Mouse (Mus musculus) E14TG2a.4 (cell line): ENCODE results near the gene Pdgfra.

Experiments
- H3K27me3 ChIP-seq: 2 replicates; pipeline ENCODE4 v1.6.1; 2014; ENCODE audit warnings: low read length, control low read depth; ENCODE audit not compliant: insufficient read depth
- H3K36me3 ChIP-seq: 2 replicates; pipeline ENCODE4 v1.6.1; 2014; ENCODE audit warnings: low read length, control low read depth; ENCODE audit not compliant: insufficient read depth
- H3K4me1 ChIP-seq: replicated peaks from 2 replicates; pipeline ENCODE4 v1.6.1; 2014; ENCODE audit warnings: low read depth, low read length, control low read depth
- H3K4me3 ChIP-seq: replicated peaks from 2 replicates; pipeline ENCODE4 v1.5.1; 2014; ENCODE audit warnings: mild to moderate bottlenecking, low read length
- H3K9me3 ChIP-seq: 2 replicates; pipeline ENCODE4 v1.6.1; 2014; ENCODE audit warnings: low read length, control low read depth
- CTCF ChIP-seq: conservative IDR thresholded peaks from 2 replicates; pipeline ENCODE4 v1.5.1; 2014; ENCODE audit warnings: low read length
- NANOG ChIP-seq: IDR thresholded peaks from 2 replicates; pipeline ENCODE4 v1.6.1; 2014; ENCODE audit warnings: borderline replicate concordance, low read length, mixed read lengths
- POU5F1 ChIP-seq: IDR thresholded peaks from 2 replicates; pipeline ENCODE4 v1.6.1; 2014; ENCODE audit warnings: low read length, borderline replicate concordance

The Pdgfra gene

DNA sequence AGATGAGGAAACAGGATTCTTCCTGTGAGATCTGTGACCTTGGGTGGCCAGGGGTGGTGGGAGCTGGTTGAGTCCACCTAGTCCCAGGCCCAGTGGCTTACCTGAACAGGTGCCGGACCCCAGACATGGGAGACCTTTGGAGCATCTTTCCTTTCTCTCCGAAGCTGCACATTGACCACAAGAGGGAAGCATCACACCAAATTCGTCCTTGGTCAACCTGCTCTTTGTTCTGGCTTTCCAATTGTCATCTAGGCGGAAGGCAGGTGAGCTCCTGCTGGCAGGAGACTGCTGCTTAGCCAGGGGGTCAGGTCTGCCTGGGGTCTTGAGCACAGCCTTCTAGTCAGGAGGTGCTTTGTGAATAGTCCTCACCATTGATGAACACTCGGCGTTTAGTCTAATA lies 62.4 kb downstream of the Pdgfra start:
- 0 out of 2 replicates have a peak, but pooled peaks have one; percentile 13 for TF ChIP-seq CTCF
- TF ChIP-seq POU5F1, result no peak
- H3K9me3 ChIP-seq, result no peaks in the 10 kb centered on the region
- no peaks in the 10 kb centered on the region; the same call in 1 of the 2 replicates for H3K4me1 ChIP-seq

GRCm38 (mm10) chr5:75214929-75215328 lies 62.8 kb downstream of the Pdgfra start:
- peaks cover 3% of the 10 kb centered on the region; the same call in 1 of the 2 replicates for H3K27me3 ChIP-seq
- no peaks in the 10 kb centered on the region for H3K36me3 ChIP-seq
- H3K9me3 ChIP-seq, result no peaks in the 10 kb centered on the region
- TF ChIP-seq POU5F1 (no peak), NANOG (no peak), CTCF (no peak)
- no peak overlapping the region for H3K4me3 ChIP-seq
- H3K4me1 ChIP-seq, result no peaks in the 10 kb centered on the region; the same call in 1 of the 2 replicates

More for the DNA sequence above, 62.4 kb downstream of the Pdgfra start:
- Histone ChIP-seq H3K36me3 (no peaks in the 10 kb centered on the region), H3K27me3 (peaks cover 3% of the 10 kb centered on the region; the same call in 1 of the 2 replicates), H3K4me3 (no peak overlapping the region)

DNA sequence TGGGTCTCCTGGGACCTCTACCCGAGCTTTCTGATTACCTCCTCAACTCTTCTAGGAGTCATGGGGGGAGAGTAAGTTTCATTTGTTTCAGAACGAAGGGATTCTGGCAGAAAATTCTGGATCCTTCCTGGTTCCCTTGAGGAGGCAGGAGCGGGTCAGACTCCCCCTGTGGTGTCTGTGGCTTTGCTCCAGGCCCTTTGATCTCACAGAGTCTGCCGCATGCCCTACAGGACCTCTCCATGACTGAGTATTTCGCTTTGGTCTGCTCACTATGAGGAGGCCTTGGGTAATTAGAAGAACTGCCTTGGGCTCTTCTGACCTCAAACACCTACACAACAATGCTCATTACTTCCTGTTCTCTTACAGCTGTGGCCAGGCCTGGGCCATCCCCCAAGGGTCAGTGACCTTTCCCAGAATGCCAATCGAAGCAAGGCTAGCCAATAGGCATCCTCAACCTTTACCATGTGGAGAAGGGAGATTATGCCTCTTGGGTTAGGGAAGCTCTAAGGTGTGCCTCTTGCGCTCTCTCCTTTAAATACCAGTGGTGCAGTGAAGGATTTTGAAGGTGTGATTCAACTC lies 63.7 kb downstream of the Pdgfra start:
- Histone ChIP-seq H3K4me3 (no peak overlapping the region), H3K4me1 (no peaks in the 10 kb centered on the region), H3K9me3 (no peaks in the 10 kb centered on the region), H3K36me3 (no peaks in the 10 kb centered on the region), H3K27me3 (peaks cover 3% of the 10 kb centered on the region; the same call in 1 of the 2 replicates)
- TF ChIP-seq CTCF (no peak), NANOG (no peak), POU5F1 (no peak)

DNA sequence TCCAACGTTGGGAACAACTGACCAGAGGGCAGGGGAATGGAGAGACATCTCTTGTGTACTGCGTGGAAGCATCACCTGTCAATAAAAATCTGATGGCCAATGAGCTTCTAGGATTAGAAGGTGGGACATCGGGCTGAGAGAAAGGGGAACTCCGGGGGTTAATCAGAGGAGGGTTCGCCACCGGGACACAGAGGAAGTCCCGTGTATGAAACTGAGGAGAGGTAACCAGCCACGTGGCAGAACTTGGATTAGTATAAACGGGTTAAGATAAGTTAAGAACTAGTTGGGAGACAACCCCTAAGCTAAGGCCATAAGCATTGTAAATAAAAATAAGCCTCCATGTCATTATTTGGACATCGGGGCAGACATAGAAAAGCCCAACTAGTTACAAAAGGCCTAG lies 69.5 kb downstream of the Pdgfra start:
- Histone ChIP-seq H3K4me3 (no peak overlapping the region), H3K9me3 (no peaks in the 10 kb centered on the region), H3K27me3 (no peaks in the 10 kb centered on the region), H3K36me3 (no peaks in the 10 kb centered on the region), H3K4me1 (no peaks in the 10 kb centered on the region)
- TF ChIP-seq POU5F1 (no peak), CTCF (no peak), NANOG (no peak)

DNA sequence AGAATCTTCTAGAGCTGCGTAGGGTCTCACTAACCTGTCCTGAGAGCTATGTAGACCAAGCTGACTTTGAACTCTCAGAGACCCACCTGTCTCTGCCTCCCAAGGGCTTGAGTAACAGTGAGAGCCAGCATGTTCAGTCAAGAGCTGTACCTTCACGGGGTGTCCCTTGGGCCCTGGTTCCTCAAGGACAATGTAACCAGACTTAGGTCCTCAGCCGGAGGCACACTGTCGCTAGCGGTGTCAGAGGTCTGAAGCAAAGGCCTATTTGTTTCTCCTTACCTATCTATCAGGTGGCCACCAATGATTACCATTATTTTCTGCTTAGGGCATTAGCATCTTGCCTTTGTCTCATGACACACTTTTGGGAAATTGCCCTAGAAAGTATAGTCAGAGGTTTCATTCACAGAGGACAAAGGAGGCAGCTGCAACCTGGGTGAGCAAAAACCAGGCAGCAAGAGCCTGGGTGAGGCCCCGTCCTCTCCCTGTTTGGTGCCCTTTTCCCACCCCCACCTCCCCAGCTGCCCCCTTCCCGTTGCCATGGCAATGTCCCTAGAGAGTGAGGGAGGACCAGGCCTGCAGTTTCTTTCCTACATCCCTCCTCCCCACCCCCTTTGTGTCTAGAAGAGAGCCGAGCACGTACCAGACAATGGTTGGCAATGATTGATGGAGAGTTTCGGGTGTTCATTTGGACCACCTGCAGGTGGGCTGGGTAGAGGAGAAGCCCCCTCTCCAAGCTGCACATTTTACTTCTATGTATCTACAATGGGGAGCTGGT lies 70.6 kb downstream of the Pdgfra start:
- H3K27me3 ChIP-seq, result no peaks in the 10 kb centered on the region
- H3K36me3 ChIP-seq, result no peaks in the 10 kb centered on the region
- no peaks in the 10 kb centered on the region; the same call in 1 of the 2 replicates for H3K9me3 ChIP-seq
- H3K4me1 ChIP-seq, result no peaks in the 10 kb centered on the region
- no peak for TF ChIP-seq NANOG
- TF ChIP-seq POU5F1, result no peak
- no peak for TF ChIP-seq CTCF
- H3K4me3 ChIP-seq, result no peak overlapping the region

DNA sequence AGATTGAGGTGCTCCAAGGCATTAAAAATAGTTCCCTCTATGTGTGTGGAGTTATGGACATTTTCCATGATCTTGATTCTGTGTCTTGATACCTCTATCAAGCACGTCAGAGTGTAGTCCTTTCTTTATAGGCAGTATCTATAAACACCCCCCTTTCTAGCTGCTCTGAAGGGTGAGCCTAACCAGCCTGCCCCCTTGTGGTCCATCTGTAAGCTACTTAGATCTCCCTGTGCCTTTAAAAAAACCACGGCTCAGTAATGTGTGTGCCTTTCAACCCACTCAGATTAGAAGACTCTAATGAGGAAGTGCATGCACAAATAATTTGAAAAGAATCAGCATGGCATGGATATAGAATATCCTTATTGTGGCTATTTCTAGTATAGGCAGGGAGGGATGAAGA lies 86.3 kb downstream of the Pdgfra start:
- no peaks in the 10 kb centered on the region for H3K27me3 ChIP-seq
- H3K9me3 ChIP-seq, result peaks cover 10% of the 10 kb centered on the region
- no peak overlapping the region for H3K4me3 ChIP-seq
- no peaks in the 10 kb centered on the region for H3K36me3 ChIP-seq
- TF ChIP-seq NANOG, result no peak
- TF ChIP-seq POU5F1, result no peak
- TF ChIP-seq CTCF, result peak; percentile 27; the same call in 1 of the 2 replicates
- no peaks in the 10 kb centered on the region for H3K4me1 ChIP-seq

GRCm38 (mm10) chr5:75238928-75239777 lies 87.1 kb downstream of the Pdgfra start:
- TF ChIP-seq NANOG (no peak), CTCF (no peak), POU5F1 (no peak)
- H3K9me3 ChIP-seq, result peaks cover 10% of the 10 kb centered on the region
- H3K27me3 ChIP-seq, result no peaks in the 10 kb centered on the region
- no peak overlapping the region for H3K4me3 ChIP-seq
- no peaks in the 10 kb centered on the region for H3K36me3 ChIP-seq
- H3K4me1 ChIP-seq, result no peaks in the 10 kb centered on the region

GRCm38 (mm10) chr5:75247070-75247740 lies 95.1 kb downstream of the Pdgfra start:
- H3K4me1 ChIP-seq, result no peaks in the 10 kb centered on the region; the same call in 1 of the 2 replicates
- no peaks in the 10 kb centered on the region for H3K9me3 ChIP-seq
- TF ChIP-seq POU5F1 (no peak), CTCF (no peak), NANOG (no peak)
- H3K4me3 ChIP-seq, result no peak overlapping the region
- no peaks in the 10 kb centered on the region for H3K27me3 ChIP-seq
- H3K36me3 ChIP-seq, result no peaks in the 10 kb centered on the region
